Mouse (Mus musculus) heart, adult 9 months (tissue): ENCODE results near the gene Ptch1.

Experiments
- DNase-seq, 2 experiments: peaks; one replicate each; pipeline ENCODE4 v3.0.0; 2022; ENCODE audit warnings: low spot score in 2 of 2

Gene Ptch1

GRCm38 (mm10) chr13:63563781-63564625, 9.4 kb downstream of the Ptch1 start:
- DNase-seq = peak; percentile 54 to 63

GRCm38 (mm10) chr13:63562972-63563780, 10.2 kb downstream of the Ptch1 start:
- peak; percentile 74 to 84 for DNase-seq

GRCm38 (mm10) chr13:63562141-63562971, 11.0 kb downstream of the Ptch1 start:
- DNase-seq = no peak

DNA sequence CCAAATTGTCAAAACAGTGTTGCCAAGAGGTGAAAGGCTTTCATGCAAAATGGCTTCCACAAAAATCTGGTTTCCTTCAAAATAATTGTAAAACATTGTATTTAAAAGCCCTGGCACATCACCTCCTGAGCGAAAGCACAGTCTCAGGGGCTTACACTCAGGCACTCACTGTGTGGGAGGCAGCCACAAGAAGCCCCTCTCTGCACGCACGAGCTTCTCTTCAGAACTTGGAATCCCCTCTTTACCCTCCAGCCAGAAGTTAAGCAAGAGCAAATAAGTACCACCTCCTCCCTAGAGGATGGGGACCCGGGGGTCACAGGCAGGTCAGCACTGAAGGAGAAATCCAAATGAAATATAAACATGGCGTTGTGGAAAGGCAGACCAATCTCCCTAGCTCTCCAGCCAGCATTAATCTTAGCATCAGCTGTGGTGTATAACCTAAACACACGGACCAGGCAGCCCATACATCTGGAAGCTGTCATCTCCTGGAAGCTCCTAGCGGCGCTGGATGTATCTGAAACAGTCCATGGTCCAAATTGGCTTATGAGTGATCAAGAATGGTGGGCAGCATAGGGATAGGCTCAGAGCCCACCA, 15.0 kb downstream of the Ptch1 start:
- no peak for DNase-seq

DNA sequence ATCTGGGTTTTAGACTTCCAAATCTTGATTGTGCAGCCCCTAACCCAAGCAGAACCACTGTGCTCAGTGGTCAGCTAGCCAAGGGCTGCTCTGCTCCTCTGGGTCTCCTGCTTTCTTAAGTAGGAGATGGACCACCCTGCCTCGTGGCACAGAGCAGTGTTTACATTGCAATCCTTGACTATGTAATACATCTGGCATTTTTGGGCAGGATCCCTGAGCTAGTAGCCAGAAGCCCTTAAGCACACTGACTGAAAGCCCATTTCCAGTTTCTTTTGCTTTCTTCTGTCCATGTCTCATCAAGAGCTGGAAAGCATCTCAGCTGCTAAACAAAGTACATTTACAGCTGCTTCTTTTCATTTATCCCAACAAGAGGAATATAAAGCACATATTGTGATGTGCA, 17.0 kb downstream of the Ptch1 start:
- no peak for DNase-seq

GRCm38 (mm10) chr13:63555885-63556284, 17.5 kb downstream of the Ptch1 start:
- DNase-seq = no peak

- DNase-seq = no peak
These were observed 18.8 kb downstream of the Ptch1 start for GRCm38 (mm10) chr13:63554569-63554968.

- DNase-seq = no peak
These were observed 20.0 kb downstream of the Ptch1 start for GRCm38 (mm10) chr13:63553436-63553835.

DNA sequence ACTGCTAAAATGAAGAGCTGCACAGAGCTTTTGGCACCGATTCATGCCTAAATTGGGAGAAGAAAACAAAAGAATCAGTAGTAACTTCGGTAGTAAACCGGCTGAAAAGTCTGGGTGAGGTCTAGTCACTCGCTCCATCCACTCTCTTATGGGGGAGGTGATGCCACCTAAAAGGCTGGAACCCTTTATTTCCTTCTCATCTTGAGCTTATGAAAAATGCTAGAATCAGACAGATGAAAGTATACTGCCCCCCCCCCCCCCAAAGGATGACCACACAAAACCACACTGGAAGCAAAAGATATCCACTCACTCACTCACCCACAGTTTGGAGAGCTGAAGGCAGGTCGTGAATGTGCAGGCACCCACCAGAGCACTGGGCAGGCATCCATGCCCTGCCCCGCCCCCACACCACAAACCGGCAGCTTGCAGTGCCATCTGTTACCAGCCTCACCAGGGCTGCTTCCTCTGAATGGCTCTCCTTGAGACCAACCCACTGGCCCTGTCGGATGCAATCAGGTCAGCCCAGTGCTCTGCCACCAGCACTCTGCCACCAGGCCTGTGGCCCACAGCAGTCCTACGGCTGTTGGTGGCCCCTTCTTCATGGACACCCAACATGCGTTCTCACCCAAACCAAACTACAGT, 21.0 kb downstream of the Ptch1 start:
- DNase-seq = no peak

DNA sequence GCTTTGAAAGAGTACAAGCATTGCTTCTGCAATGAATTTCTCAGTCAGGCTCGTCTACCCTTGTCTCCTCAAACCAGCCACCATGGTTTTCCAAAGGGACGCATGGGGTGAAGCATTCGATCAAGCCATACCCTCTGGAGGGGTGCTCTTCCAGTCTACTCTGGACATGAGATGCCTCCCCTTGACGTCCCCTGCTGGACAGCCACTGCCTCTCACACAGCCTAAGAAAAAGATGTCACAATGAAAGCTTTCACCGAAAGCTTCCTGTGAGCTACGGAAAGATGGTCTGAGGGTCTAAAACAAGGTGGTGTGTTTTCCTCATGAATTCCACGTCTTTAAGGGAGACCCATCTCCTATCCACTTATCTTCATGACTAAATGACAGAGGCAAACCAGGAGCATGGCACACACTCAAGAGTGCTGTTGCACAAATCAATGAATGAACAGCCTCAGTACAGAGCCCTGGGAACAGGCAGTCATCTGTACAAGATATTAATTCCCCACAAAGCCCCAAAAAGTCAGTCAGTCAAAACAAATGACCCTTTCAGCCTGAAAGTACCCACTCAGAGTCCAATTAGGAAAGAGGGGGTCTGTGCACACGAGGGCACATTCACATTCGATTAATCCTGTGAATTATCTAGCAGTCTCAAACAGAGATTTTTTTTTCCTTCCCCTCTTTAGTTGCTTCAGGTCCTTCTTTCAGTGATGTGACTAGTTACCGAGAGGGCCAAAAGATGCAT, 21.7 kb downstream of the Ptch1 start:
- DNase-seq = no peak

- DNase-seq = no peak
These were observed 23.0 kb downstream of the Ptch1 start for GRCm38 (mm10) chr13:63550367-63550766.

DNA sequence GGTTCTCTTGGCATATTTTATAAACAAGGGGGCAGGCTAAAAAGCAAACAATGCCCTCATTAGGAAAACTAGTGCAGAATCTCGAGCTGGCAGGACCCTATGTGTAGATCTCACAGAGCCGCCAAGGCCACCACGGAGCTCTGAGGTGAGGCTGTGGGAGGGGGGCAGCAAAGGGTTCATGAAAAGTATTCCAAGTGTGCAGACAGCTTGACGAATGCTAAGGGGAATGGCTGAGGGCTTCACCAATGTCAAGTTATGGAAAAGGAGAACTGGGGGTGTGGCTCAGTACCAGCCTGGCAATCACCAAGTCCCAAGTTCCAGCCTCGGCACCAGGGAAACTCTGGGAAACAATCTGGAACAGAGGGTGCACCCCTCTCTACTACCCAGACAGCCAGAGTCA, 24.2 kb downstream of the Ptch1 start:
- DNase-seq = no peak

- no peak for DNase-seq
These were observed 24.8 kb downstream of the Ptch1 start for GRCm38 (mm10) chr13:63548571-63548970.

DNA sequence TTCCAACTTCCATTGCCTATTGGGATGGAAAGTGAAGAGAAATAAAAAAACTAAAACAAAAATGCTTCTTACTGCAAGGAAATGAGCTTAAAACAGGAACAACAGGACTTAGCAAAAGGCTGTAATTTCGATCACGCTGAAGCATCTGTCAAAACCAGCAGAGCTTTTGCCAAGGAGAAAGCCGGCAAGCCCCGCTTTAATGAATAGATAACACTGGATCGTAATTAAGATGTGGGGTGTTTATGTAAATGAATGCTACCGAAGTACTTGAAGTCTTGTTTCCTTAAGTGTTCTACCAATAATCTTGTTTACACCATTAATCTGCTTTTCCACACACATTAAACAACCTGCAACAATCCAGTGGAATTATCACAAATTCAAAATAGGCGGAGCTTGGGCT, 28.1 kb downstream of the Ptch1 start:
- no peak for DNase-seq

GRCm38 (mm10) chr13:63544967-63545253, 28.5 kb downstream of the Ptch1 start:
- no peak for DNase-seq

GRCm38 (mm10) chr13:63544119-63544966, 29.1 kb downstream of the Ptch1 start:
- DNase-seq = no peak

DNA sequence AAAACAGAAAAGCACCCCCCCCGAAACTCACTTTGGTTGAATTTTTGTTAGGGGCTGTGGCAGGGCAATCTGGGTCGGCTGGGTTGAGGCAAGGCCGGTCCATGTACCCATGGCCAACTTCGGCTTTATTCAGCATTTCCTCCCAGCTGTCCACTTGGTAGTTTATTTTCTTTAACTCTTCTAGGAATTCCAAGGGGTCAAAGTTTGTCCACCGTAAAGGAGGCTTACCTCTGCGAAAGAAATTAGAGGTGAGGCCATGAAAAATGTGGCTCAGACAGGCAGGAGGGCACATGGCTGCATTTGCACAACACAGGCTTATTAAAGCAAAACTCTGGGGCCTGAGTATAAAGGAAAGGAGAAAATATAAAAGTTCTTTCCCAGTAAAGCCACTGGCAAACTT, 29.9 kb downstream of the Ptch1 start:
- DNase-seq = no peak

- no peak for DNase-seq
These were observed 30.5 kb downstream of the Ptch1 start for GRCm38 (mm10) chr13:63542796-63543384.

GRCm38 (mm10) chr13:63541510-63541909, 31.9 kb downstream of the Ptch1 start:
- DNase-seq = no peak
